Mouse (Mus musculus): ENCODE measurements around the gene Vmn2r45. TPM values are rescaled to one million over a fixed set of nuclear protein-coding genes. Genes with fewer than 3 reads are reported as not detected.
"Not testable (repeated sequence)": the region's sequence is repeated elsewhere in the genome, so short reads cannot be mapped to it uniquely, and the experiment has no call there.

Gene Vmn2r45
- polyA plus RNA-seq (2012; rRNA removed): not detected in 2 replicates
- polyA plus RNA-seq (2014; fragmentation: Nextera tagmentation; extraction: Ambion mirVana): not detected in 2 replicates

GRCm38 (mm10) chr7:8488975-8489374, at the start of gene Vmn2r45:
Gene Vmn2r45, minus strand, starts transcription at chr7:8489075.
- 27% methylated on average over 1 of the region's 2 CpGs for WGBS (ENCODE audit: insufficient replicate concordance)
- not testable (repeated sequence) for H3K27ac ChIP-seq; H3K4me1 ChIP-seq (replicated peaks; ENCODE audit: control insufficient read depth in 2 of 2, insufficient read depth in 2 of 2, low read length in 1 of 2); H3K9me3 ChIP-seq (ENCODE audit: control insufficient read depth, low read length); H3K4me2 ChIP-seq (ENCODE audit: low read depth); H3K9ac ChIP-seq (replicated peaks); DNase-seq (ENCODE audit: low read depth in 3 of 3, low spot score in 3 of 3); ATAC-seq (ENCODE audit: insufficient read depth); H3K36me3 ChIP-seq (replicated peaks; ENCODE audit: control insufficient read depth, insufficient read depth, low read depth); H3K4me3 ChIP-seq (ENCODE audit: insufficient read depth in 1 of 2, low read depth in 2 of 2, low read length in 2 of 2); H3K27me3 ChIP-seq (ENCODE audit: control insufficient read depth, insufficient read depth, low read length)

Other genes starting within 250 kb of the Vmn2r45 start
- gene Vmn2r43, start 228.5 kb downstream of the Vmn2r45 start, polyA plus RNA-seq (2012; rRNA removed): not detected in 2 replicates
- gene Vmn2r43, start 228.5 kb downstream of the Vmn2r45 start, polyA plus RNA-seq (2014; fragmentation: Nextera tagmentation; extraction: Ambion mirVana): not detected in 2 replicates
- gene Vmn2r44, start 105.7 kb downstream of the Vmn2r45 start, polyA plus RNA-seq (2012; rRNA removed): not detected in 2 replicates
- not detected in 2 replicates for gene Vmn2r44, start 105.7 kb downstream of the Vmn2r45 start, polyA plus RNA-seq (2014; fragmentation: Nextera tagmentation; extraction: Ambion mirVana)